Mouse (Mus musculus) kidney, postnatal 14 days (tissue): ENCODE measurements around the gene Gbp3.
"Not testable (repeated sequence)": the region's sequence is repeated elsewhere in the genome, so short reads cannot be mapped to it uniquely, and the experiment has no call there.

Experiments used
- DNase-seq: peaks from one replicate; pipeline ENCODE4 v3.0.0; 2022; ENCODE audit warnings: mixed read lengths

Gene Gbp3

GRCm38 (mm10) chr3:142559632-142560228 is at the start of gene Gbp3:
Gene Gbp3 (plus strand): TSS chr3:142560026.
- peak; percentile 47 for DNase-seq

- DNase-seq, result no peak
Observed at GRCm38 (mm10) chr3:142528116-142528515, 31.7 kb upstream of the Gbp3 start.

DNA sequence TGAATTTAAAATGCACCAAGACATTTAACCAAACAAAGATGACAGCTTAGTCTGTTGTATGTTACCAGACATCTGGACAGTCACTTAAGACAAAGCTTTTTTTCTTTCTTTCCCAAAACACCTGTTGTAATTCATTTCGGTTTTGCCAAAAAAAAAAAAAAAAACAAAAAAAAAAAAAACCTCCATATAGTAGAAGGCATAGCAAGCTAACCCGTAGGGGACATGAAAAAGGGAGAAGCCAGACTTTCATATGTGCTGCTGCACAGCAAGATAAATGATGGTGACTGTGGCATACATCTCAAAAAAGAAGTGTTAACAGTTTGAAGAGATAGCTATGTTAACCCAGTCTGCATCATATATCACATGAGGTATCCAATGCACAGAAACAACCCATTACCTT is 30.2 kb upstream of the Gbp3 start:
- no peak for DNase-seq

DNA sequence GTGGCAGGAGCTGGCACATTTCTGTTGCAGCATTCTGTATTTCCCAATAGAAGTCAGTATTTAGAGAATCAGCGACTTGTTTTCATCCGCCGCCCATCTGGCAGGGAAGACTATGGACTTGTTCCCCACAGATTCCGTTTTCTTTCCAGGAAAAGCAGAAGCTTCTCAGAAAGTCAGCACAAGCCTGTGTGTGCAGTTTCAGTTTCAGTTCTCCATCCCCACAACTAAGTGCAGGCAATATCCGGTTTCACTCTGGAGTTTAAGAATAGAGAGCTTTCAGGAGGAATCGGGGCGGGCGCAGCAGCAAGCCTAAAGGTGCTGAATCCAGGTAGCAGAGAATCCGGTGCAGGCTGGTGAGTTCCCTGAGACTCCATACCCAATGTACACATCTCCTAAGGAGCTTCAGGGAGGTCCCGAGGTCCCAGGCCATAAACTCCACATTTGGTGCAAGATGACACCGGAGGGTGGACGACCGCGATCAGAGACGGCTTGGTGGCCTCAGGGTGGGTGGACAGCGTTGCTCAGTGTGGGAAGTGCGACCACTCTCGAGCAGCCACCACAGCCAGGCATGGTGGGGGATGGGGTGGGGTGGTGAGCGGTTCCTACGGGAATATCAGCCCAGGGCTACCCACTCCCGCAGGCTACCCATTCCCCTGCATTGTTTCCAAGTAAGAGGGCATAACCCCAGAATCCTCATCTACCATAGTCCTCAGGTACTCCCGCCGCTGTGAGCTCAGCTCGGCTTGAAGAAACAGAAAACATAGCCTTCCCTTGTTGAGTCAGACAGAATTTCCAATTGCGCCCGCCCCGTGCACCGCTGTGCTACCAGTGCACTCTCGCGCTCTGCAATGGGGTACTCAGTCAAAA is 29.5 kb upstream of the Gbp3 start, which contains the start of gene Gbp7:
TSS of gene Gbp7 (plus strand) at position 256 of the 867 bp plus-strand sequence.
- DNase-seq, result peak; percentile 57

GRCm38 (mm10) chr3:142531595-142531994 is 28.2 kb upstream of the Gbp3 start:
- DNase-seq, result no peak

DNA sequence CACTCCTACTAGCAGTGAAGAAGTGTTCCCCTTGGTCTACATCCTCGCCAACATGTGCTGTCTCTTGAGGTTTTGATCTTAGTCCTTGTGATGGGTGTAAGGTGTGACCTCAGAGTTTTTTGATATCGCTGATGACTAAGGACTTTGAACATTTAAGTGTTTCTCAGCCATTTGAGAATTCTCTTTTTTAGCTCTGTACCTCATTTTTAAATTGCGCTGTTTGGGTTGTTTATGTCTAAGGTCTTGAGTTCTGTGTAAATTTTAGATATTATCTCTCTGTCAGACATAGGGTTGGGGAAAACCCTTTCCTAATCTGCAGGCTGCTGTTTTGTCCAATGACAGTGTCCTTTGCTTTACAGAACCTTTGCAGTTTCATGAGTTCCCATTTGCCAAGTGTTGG is 26.6 kb upstream of the Gbp3 start:
- DNase-seq, result no peak

- DNase-seq, result no peak
Observed at GRCm38 (mm10) chr3:142535667-142536066, 24.2 kb upstream of the Gbp3 start.

- DNase-seq, result no peak
Observed at GRCm38 (mm10) chr3:142541391-142541790, 18.4 kb upstream of the Gbp3 start.

GRCm38 (mm10) chr3:142542776-142543175 is 17.1 kb upstream of the Gbp3 start:
- not testable (repeated sequence) for DNase-seq

DNA sequence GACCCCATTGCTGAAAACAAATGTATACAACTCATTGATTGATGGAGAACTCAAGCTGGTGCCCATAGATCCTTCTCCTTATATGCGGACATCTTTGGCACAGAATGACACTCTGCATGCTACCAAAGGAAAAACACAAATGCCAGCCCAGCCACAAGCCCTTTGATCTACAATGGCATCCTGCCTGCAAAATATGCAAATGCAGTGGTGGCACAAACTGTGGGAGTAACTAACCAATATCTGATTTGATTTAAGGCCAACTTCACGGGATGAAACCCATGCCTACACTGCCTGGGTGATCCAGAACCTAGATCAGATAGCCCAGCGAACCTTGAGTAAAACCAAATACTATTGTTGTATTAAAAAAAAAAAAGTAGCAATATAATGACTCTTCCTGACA is 13.1 kb upstream of the Gbp3 start:
- no peak for DNase-seq

- no peak for DNase-seq
Observed at GRCm38 (mm10) chr3:142550052-142550676, 9.7 kb upstream of the Gbp3 start.

GRCm38 (mm10) chr3:142554601-142555000 is 5.2 kb upstream of the Gbp3 start:
- DNase-seq, result no peak

DNA sequence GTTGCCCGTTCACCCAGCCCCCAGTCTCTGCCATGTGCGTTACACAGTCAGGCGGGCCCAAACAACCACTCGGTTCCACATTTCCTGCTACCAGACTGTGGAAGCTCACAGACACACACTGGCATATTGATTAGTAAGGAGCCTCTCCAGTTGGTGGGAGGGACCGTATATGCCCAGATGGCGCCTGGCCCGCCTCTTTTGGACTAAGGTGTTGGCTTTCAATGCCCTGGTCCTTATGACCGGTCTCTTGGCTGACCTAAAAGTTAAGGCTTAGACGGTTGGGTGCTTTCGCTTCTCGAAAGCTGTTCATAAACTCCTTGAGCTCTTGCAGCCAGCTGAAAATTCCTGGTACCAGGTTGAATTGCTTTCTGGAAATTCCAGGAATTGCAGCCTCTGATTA is 4.2 kb upstream of the Gbp3 start:
- peak; percentile 27 for DNase-seq

GRCm38 (mm10) chr3:142560296-142560948 is 596 bp downstream of the Gbp3 start:
- DNase-seq, result peak; percentile 91

DNA sequence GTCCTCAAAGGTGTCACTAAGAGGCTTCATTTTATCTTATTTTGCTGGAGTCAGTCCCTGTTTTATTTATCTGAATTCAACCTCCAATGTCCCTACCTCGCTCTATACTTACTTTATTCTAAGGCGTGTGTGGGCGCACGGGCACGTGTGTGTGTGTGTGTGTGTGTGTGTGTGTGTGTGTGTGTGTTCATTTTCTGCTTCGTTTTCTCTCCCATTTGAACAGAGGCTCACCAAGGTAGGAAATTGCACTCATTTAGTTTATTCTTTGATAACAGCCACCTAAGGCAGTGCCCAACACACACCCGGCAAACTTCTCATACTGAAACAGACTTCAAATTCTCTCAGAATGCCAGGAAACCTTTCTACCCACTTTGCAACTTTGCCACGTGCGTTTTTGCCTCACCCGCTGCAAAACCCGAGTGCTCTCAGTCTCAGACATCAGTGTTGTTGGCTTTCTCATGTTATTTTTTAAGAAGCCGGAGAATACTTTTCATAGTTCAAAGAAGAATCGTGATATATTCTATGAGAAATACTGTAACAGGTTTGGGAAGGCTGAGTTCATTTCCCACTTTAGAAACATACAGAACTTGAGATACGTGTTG is 1.3 kb downstream of the Gbp3 start:
- DNase-seq, result no peak

- no peak for DNase-seq
Observed at GRCm38 (mm10) chr3:142561666-142562065, 1.8 kb downstream of the Gbp3 start.

DNA sequence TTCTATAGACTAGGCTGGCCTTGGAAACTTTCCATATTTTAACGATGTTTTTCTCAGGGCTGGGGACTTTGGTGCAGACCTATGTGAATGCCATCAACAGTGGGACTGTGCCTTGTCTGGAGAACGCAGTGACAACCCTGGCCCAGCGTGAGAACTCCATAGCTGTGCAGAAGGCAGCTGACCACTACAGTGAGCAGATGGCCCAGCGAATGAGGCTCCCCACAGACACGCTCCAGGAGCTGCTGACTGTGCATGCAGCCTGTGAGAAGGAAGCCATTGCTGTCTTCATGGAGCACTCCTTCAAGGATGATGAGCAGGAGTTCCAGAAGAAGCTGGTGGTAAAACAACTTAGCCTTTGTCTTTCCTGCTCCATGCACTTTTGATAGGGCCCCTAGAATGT is 7.7 kb downstream of the Gbp3 start:
- not testable (repeated sequence) for DNase-seq

DNA sequence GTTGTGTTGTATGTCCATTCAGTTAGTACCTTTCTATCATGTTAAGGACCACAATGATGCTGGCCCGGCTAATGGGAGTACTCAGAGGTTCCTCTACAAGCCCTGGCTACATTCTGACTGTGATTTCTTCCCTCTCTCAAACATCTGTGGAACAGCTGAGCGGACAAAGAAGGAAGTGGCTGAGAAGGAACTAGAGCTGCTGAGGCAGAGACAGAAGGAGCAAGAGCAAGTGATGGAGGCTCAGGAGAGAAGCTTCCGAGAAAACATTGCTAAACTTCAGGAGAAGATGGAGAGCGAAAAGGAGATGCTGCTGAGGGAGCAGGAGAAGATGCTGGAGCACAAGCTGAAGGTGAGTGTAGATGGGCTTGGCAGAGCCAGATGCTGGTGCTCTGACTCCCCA is 10.9 kb downstream of the Gbp3 start:
- DNase-seq, result no peak

- DNase-seq, result no peak
Observed at GRCm38 (mm10) chr3:142577108-142577507, 17.3 kb downstream of the Gbp3 start.

DNA sequence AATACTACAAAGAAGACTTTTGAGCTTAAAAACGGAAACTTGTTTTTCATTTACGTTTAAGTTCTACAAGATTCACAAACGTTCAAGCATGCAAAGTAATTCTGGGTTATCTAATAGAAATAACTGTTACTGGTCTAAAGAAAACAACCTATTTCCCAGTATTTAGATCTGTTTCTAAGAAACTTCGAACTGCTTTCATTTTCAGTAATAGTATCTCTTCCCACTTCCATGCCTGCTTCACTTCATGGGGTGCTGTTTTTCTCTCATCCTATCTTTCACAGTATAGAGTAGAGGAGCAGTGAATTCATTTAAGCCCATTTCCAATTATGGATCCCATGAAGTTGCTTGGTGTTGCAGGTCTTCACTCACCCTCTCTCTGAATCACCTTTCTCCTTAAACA is 18.5 kb downstream of the Gbp3 start:
- DNase-seq, result no peak

- no peak for DNase-seq
Observed at GRCm38 (mm10) chr3:142583067-142583466, 23.2 kb downstream of the Gbp3 start.

GRCm38 (mm10) chr3:142587386-142587785 is 27.6 kb downstream of the Gbp3 start:
- no peak for DNase-seq

DNA sequence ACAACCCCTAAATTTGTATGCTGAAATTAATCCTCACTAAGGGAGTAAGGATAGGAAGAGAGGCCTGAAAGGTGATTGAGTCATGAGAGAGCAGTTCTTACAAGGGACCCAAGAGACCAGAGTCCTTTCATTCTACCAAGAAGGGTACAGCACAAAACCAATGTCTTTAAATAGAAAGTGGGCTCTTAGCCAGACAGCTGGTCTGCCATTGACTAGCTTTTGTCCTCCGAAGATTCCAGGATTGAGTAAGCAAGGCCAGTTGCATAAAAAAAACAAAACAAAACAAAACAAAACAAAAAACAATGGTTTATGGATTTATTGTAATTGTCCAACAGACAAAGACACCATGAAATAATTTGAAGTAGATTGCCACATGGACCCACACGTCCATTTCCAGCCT is 29.1 kb downstream of the Gbp3 start:
- DNase-seq, result no peak
